Mouse (Mus musculus): ENCODE data around the gene Wdr54. TPM values are rescaled to one million over a fixed set of nuclear protein-coding genes. Genes with fewer than 3 reads are reported as not detected.

Wdr54 gene
- 1.1 and 1.5 TPM in 2 replicates for polyA plus RNA-seq (2015; fragmentation: Nextera tagmentation; extraction: Ambion mirVana)

DNA sequence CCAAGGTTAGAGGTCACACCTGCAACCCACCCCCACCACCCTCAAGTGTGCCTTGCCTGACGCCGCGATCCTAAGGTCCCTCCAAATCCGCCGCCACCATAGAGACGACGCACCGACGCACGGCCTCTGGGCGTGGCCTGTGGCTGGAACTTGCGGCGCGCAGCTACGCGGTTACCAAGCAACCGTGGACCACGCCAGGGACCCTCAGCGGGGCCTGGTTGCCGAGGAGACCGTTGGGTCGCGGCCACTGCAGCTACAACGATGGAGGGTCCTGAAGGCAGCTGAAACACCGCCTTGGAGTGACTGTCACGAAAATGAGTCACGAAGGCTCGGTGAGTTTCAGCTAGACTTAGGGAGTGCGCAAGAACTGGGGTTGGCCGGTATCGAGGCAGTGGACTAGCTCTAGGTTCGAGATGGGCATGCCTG is at the start of gene Wdr54, which contains the start of gene 1700003E16Rik:
TSS of gene Wdr54 (minus strand) at position 139 of the 426 bp plus-strand sequence.
TSS of gene 1700003E16Rik (plus strand) at position 146 of the 426 bp plus-strand sequence.

GRCm38 (mm10) chr6:83165607-83166242 is 9.5 kb upstream of the Wdr54 start, which contains the start of gene Dctn1:
Gene Dctn1 (plus strand): TSS chr6:83165920.

GRCm38 (mm10) chr6:83134951-83135513 is 21.2 kb downstream of the Wdr54 start, which contains the start of gene Rtkn:
Gene Rtkn (plus strand): TSS chr6:83135463.

DNA sequence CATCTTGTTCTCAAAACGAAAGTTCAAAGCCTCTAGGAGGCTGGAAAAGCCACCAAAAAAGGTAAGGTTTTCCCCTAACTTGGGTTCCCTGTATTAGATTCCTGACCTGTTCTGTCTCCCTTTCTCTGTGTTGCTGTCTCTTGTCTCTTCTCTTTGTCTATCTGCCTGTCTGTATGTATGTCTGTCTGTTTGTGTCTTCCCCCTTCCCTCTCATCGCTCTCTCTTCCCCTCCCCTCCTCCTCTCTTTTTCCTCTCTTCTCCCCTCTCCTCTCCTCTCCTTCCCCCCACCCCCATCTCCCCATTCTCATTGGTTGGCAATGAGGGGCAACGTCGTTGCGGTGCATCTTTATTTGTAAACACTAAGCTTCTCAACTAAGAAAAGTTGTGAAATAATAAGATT is 30.9 kb downstream of the Wdr54 start, which contains the start of gene Ino80b:
TSS of gene Ino80b (minus strand) at position 101 of the 400 bp plus-strand sequence.

GRCm38 (mm10) chr6:83120930-83121862 is 35.0 kb downstream of the Wdr54 start, which contains the start of gene Wbp1:
Gene Wbp1 (minus strand): TSS chr6:83121559.

GRCm38 (mm10) chr6:83115011-83115671 is 41.1 kb downstream of the Wdr54 start, which contains the start of gene Mogs:
Gene Mogs (plus strand): TSS chr6:83115496.

GRCm38 (mm10) chr6:83108762-83109668 is 47.2 kb downstream of the Wdr54 start, which contains the start of gene Mrpl53:
Gene Mrpl53 (plus strand): TSS chr6:83109040.

DNA sequence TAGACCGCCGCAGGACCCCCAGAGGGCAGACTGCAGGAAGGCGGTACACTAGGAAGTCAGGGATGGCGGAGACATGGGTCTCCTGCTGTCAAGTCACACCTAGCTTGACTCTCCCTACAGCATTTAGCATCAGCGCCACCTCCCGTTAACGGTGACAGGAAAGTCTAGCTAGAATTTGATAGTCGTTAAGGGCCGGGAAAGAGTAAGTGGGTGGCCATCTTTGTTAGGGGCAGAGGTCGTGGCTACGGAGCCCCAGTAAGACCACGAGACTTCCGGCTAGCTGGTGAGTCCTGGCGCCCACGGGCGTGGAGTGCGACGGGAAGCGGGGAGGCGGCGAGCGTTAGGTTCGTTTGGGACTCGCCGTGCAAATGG is 54.9 kb downstream of the Wdr54 start, which contains the start of the genes Ccdc142 and Gm42688:
TSS of gene Ccdc142 (plus strand) at position 286 of the 372 bp plus-strand sequence.
TSS of gene Gm42688 (plus strand) at position 302 of the 372 bp plus-strand sequence.

Other genes with a start within 250 kb of the Wdr54 start
- 0.72 and 0.87 TPM in 2 replicates for gene Sema4f, start 216.6 kb downstream of the Wdr54 start, polyA plus RNA-seq (2015; fragmentation: Nextera tagmentation; extraction: Ambion mirVana)
- 0.37 TPM in 1 of 2 replicates, not detected in the other for gene M1ap, start 209.5 kb downstream of the Wdr54 start, polyA plus RNA-seq (2015; fragmentation: Nextera tagmentation; extraction: Ambion mirVana)
- gene Dok1, start 122.9 kb downstream of the Wdr54 start, polyA plus RNA-seq (2015; fragmentation: Nextera tagmentation; extraction: Ambion mirVana) = 4.6 and 5.5 TPM in 2 replicates
- 10.7 and 13.4 TPM in 2 replicates for gene Loxl3, start 122.2 kb downstream of the Wdr54 start, polyA plus RNA-seq (2015; fragmentation: Nextera tagmentation; extraction: Ambion mirVana)
- gene Aup1, start 101.9 kb downstream of the Wdr54 start, polyA plus RNA-seq (2015; fragmentation: Nextera tagmentation; extraction: Ambion mirVana) = 107 and 111 TPM in 2 replicates
- 49.1 and 50.5 TPM in 2 replicates for gene Htra2, start 101.1 kb downstream of the Wdr54 start, polyA plus RNA-seq (2015; fragmentation: Nextera tagmentation; extraction: Ambion mirVana)
- gene Dqx1, start 98.6 kb downstream of the Wdr54 start, polyA plus RNA-seq (2015; fragmentation: Nextera tagmentation; extraction: Ambion mirVana) = 0.12 and 0.21 TPM in 2 replicates
- gene Tlx2, start 86.1 kb downstream of the Wdr54 start, polyA plus RNA-seq (2015; fragmentation: Nextera tagmentation; extraction: Ambion mirVana) = not detected in 2 replicates
- gene Pcgf1, start 78.5 kb downstream of the Wdr54 start, polyA plus RNA-seq (2015; fragmentation: Nextera tagmentation; extraction: Ambion mirVana) = 10.8 and 11.5 TPM in 2 replicates
- gene Lbx2, start 70.0 kb downstream of the Wdr54 start, polyA plus RNA-seq (2015; fragmentation: Nextera tagmentation; extraction: Ambion mirVana) = 0.72 and 0.74 TPM in 2 replicates
- gene Ccdc142, start 54.8 kb downstream of the Wdr54 start, polyA plus RNA-seq (2015; fragmentation: Nextera tagmentation; extraction: Ambion mirVana) = 1.1 and 1.7 TPM in 2 replicates
- gene Gm42688, start 54.8 kb downstream of the Wdr54 start, polyA plus RNA-seq (2015; fragmentation: Nextera tagmentation; extraction: Ambion mirVana) = 1.3 and 1.6 TPM in 2 replicates
- 194 and 207 TPM in 2 replicates for gene Mrpl53, start 47.4 kb downstream of the Wdr54 start, polyA plus RNA-seq (2015; fragmentation: Nextera tagmentation; extraction: Ambion mirVana)
- 12.7 and 13.6 TPM in 2 replicates for gene Mogs, start 40.9 kb downstream of the Wdr54 start, polyA plus RNA-seq (2015; fragmentation: Nextera tagmentation; extraction: Ambion mirVana)
- gene Wbp1, start 34.8 kb downstream of the Wdr54 start, polyA plus RNA-seq (2015; fragmentation: Nextera tagmentation; extraction: Ambion mirVana) = 41.1 and 47.1 TPM in 2 replicates
- gene Ino80b, start 31.0 kb downstream of the Wdr54 start, polyA plus RNA-seq (2015; fragmentation: Nextera tagmentation; extraction: Ambion mirVana) = 6.5 and 9.5 TPM in 2 replicates
- gene Rtkn, start 20.9 kb downstream of the Wdr54 start, polyA plus RNA-seq (2015; fragmentation: Nextera tagmentation; extraction: Ambion mirVana) = 18.9 and 22.0 TPM in 2 replicates
- gene 1700003E16Rik, start within 50 bp of the Wdr54 start, polyA plus RNA-seq (2015; fragmentation: Nextera tagmentation; extraction: Ambion mirVana) = 0.41 and 0.54 TPM in 2 replicates
- gene Dctn1, start 9.5 kb upstream of the Wdr54 start, polyA plus RNA-seq (2015; fragmentation: Nextera tagmentation; extraction: Ambion mirVana) = 56.2 and 58.8 TPM in 2 replicates
- 0.04 TPM in 1 of 2 replicates, not detected in the other for gene Slc4a5, start 63.4 kb upstream of the Wdr54 start, polyA plus RNA-seq (2015; fragmentation: Nextera tagmentation; extraction: Ambion mirVana)
- 8.2 and 13.9 TPM in 2 replicates for gene Mthfd2, start 169.5 kb upstream of the Wdr54 start, polyA plus RNA-seq (2015; fragmentation: Nextera tagmentation; extraction: Ambion mirVana)
- 19.0 and 20.2 TPM in 2 replicates for gene Mob1a, start 169.6 kb upstream of the Wdr54 start, polyA plus RNA-seq (2015; fragmentation: Nextera tagmentation; extraction: Ambion mirVana)
- gene Bola3, start 192.8 kb upstream of the Wdr54 start, polyA plus RNA-seq (2015; fragmentation: Nextera tagmentation; extraction: Ambion mirVana) = 310 and 323 TPM in 2 replicates

Data from skeletal muscle tissue, postnatal 0 days (tissue).